Mouse (Mus musculus) ovary, postnatal 10 days (tissue): ENCODE data around the gene Atp6v1e2.
A peak's percentile ranks its signal among the peaks of the same experiment; 100 is the strongest.

Experiments
- DNase-seq: peaks from one replicate; pipeline ENCODE4 v3.0.0; 2022; ENCODE audit warnings: low spot score

Atp6v1e2 gene

GRCm38 (mm10) chr17:86915540-86915939, 32.2 kb downstream of the Atp6v1e2 start:
- DNase-seq = no peak

DNA sequence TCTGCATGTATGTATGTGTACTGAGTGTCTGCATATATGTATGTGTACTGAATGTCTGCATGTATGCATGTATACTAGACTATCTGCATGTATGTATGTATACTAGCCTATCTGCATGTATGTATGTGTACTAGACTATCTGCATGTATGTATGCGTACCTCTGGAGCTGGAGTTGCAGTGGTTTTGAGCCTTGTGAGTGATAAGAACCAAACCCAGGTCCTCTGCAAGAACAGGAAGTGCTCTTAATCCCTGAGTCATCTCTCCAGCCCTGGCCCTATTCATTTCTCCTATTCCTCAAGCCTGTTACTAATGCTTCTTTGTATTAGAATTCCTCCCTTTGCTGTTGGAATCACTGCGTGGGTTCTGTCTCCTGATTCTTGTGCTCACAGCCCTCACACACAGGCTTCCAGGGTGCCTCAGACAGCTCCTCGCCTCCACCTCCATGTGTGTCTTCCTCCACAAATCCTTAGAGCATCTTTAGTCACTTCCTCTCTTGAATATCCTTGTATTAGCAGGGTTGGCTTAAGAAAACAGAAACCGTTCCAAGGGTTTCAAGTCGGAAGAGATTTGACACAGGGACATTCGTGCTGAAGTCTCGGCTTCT, 34.6 kb downstream of the Atp6v1e2 start:
- no peak for DNase-seq

GRCm38 (mm10) chr17:86911261-86911660, 36.4 kb downstream of the Atp6v1e2 start:
- DNase-seq = no peak

DNA sequence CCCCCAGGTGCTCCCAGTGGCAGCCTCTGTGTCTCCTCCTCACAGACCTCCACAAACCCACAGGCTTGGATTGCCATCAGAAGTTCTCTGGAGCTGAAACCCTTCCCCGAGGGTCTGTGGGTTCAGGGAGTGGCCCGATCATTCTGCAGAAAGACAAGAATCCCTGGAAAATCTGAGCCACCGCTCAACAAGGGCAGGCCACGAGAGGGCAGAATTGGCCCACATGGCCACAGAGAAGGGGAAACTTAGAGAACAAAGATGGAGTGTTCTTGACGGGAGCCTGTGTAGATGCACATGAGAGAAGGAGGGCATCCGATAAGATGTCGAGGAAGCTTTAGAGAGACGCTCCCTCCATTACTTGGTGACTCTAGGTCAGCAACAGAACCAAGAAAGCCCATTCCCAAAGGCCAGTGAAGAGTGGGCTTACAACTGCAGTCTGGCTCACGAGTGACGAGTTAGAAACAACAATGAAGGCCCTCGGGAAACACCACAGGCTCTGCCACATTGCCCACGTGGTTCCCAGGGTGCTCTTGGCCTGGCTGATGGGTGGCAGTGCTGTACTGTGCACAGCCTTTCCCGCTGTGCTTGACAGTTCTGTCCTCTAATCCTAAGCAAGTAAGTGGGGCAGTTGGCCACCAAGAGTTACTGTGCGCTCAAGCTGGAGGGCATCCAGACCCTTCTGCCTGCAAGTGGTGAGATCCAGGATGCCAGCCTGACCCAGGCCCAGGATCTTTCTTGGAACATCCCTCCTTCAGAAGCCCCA, 37.8 kb downstream of the Atp6v1e2 start:
- no peak for DNase-seq

GRCm38 (mm10) chr17:86908316-86908715, 39.4 kb downstream of the Atp6v1e2 start:
- DNase-seq = no peak

- DNase-seq = no peak
These were observed 40.6 kb downstream of the Atp6v1e2 start for GRCm38 (mm10) chr17:86907092-86907491.

DNA sequence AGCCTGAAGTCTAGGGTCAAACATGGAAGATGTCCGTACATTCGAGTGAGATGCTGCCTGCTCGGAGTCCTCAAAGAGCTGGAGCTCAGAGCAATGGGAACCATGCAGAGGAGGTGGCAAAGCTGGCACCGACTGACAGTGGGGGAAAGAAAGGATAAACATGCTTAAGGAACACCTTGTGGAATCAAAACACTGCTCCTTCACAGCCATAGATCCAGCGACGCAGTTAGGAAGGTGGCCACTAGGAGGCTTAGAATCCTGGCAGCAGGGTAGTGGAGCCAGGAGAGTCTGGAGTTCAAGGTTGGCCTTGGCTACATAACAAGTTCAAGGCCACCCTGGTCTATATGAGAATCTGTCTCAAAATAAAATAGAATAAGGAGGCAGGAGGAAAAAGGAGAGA, 41.1 kb downstream of the Atp6v1e2 start:
- no peak for DNase-seq

- peak; percentile 66 for DNase-seq
These were observed 41.6 kb downstream of the Atp6v1e2 start for GRCm38 (mm10) chr17:86906136-86906461.

DNA sequence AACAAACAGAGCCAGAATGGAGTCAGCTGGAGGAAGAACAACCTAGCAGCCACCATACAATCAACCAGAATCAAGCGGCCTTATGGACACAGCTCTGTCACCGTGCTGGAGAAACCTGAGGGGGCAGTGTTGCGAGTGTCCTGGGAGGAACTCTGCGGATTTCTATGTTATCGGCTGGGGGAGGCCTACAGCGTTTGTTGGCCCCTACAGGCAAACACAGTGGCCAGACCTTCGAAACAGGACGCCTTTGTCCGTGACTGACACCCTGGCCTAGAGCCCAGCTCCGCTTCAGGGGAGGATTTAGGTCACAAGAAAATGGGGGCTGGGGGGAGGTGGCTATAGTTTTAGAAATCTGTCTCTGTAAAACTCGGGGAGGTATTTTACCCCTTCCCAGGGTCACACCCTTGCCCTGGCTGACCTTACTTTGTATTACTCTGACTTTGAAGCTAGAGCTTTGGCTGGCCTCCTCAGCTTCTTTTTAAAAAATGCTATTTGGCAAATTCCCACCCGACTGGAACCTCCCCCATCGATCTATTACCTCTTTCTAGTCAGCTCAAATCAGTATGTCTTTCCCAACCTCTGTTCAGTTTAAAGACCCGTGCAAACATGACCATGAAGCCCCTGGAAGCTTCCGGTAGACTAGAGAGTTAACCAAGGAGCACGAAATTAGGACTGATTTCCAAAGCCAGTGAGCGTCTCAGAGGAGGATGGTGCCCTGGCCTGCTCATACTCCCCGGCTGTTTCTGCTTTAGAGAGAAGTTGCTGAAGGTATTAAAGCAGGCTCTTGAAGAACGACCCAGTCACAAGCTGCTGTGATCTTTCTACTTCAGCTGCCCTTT, 42.2 kb downstream of the Atp6v1e2 start:
- DNase-seq = peak; percentile 36

- DNase-seq = no peak
These were observed 43.5 kb downstream of the Atp6v1e2 start for GRCm38 (mm10) chr17:86904206-86904605.

DNA sequence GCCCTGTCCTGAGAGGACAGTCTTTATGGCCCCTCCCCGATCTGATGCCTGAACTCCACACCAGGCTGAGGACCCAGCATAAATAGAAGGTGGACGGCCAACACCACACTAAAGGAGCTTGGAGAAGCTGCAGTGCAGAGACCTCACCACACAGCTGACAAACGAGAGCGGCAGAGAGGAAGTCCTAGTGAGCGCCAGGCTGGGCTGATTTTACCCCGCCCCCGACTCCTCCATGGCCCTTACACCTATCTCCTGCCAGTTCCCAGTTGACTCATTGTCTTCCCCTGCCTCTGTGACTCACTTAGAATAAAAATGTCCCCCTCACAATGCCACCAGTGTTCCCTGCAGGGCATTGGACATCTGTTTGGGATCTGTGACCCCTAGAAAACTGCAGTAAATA, 44.1 kb downstream of the Atp6v1e2 start:
- DNase-seq = no peak

DNA sequence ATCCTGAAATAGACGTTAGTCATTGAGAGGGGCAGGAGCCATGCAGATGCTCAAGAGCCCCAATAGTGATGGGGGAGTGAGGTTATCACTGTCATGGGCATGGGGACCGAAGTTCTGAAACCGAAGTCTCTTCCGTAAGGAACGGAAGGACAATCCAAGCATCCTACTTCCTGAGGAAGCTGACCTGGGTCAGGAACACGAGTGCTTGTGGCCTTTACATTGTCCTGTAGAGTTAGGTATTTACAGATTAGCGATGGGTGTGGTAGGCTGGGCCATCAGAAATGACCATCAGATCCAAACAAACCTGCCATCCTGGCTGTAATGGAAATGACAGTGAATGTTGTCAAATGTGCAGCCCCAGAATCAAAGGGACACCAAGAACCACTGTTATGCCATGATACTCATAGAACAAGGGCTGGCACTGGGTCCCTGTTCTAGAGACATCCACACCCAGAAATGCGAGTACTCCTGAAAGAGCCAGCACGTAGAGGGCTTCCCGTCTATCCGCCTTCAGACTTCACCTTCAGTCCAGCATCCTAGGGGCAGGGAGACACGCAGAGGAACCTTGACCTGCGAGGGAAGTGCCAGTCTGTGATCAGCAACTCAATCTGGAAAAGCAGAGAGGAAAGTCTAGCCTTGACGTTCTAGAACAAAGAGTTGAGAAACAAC, 45.2 kb downstream of the Atp6v1e2 start:
- DNase-seq = no peak

- DNase-seq = no peak
These were observed 47.1 kb downstream of the Atp6v1e2 start for GRCm38 (mm10) chr17:86900564-86900963.

- DNase-seq = no peak
These were observed 47.9 kb downstream of the Atp6v1e2 start for GRCm38 (mm10) chr17:86899821-86900220.

- no peak for DNase-seq
These were observed 50.1 kb downstream of the Atp6v1e2 start for GRCm38 (mm10) chr17:86897486-86898165.

- no peak for DNase-seq
These were observed 52.5 kb downstream of the Atp6v1e2 start for GRCm38 (mm10) chr17:86895191-86895590.
